Mouse (Mus musculus): ENCODE results near the gene Rhd.

Gene Rhd

DNA sequence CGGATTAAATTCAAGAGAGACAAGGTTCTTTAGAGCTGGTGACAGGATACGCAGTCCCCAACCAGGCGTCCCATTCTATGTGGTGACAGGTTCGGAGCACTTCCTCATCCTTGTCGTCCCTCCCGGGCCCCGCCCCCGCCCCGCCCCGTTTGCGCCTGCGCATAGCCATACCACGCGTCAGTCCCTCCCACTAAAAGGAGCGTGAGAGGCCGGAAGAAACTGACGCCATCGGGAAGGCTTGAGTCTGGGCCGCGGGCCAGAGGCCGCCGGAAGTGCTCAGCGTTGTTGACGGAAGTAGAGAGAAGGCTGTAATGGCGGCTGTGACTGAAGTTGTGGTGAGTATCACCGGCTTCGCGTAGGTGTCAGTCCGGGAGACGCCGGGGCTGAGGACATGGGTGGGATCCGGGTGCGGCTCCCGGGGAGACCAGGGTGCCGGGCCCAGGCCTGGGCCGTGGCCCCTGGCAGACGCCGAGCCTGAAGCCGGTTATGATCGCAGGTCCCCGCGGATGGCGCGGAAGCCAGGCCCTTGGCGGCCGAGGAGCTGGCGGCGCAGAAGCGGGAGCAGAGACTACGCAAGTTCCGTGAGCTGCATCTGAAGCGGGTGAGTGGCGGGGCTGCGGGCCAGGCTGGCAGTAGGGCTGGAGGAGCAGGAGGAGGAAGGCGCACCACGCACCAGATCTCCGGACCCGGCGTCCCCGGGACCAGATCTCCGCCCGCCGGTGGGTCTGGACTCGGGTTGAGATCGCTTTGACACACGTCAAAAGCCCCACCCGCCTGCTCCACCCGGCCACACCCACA is 66.5 kb downstream of the Rhd start, which contains the start of gene Syf2:
Syf2 (plus strand) TSS at position 215 of the 798 bp plus-strand sequence.
- in situ Hi-C loops (cut with MboI, MseI) = no loop called here

DNA sequence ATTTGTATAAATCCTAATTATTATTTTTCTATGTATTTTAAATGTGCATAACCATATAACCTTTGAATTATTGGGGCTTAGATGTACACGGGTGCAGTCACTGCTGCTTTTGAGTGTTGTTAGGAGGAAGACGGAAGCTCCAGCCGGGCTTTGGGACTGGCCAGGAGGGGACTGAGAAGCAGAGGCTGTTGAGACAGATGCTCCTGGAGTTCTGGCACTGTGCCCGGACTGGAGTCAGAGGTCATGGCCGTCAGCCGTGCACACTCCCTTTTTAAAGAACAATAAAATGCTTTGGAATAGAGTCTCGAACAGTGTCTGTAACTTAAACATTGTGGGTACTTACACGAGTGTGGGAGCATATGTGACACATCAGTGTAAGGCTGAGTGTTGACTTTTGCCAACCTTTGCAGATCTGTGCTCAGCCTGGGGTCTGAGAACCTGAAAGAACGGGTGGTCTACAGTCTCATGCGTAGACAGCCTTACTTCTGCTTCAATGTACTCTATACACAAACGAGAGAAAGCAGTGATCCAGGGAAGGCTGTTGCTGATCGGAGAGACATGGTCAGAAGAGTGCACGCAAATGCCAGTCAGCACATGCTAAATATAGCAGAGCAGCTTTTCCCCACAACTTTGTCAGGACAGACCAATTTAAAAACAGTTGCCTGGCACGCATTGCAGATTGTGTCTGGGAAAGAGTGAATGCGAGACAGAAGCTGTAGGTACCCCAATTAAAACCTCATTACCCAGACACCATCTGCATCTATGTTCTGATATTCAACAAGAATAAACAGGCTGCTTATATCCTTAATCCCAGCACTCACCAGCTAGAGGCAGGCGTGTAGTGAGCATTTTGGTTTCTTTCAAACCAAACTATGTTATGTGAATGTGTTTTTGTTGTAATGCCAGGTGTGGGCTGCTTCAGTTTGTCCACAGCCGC is 73.2 kb downstream of the Rhd start:
- in situ Hi-C loops (cut with MboI, MseI) = loop anchor here (5.0 kb wide), 1 partner anchor 270 kb away; no protein-coding TSS in a partner anchor

DNA sequence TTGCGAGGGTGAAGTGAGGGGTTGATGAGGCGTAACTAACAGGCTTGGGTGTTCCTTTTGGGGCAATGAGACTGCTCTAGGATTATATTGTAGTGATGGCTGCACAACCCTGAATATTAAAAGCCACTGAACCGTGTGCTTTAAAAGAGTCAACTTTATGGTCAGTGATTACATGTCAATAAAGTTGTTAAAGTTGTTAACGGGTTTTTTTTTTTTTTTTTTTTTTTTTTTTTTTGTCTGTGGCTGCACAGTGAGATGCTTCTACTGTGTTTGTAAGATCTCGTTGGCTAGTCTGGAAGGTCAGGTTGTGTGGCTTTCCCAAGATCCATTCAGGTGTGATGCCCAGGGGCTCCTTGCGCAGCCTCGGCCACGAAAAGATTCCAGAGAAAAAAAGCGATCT is 75.6 kb downstream of the Rhd start:
- in situ Hi-C loops (cut with MboI, MseI) = loop anchor here (5.0 to 10.0 kb wide), 2 partner anchors 267 to 365 kb away; no protein-coding TSS in a partner anchor

- in situ Hi-C loops (cut with MboI, MseI) = loop anchor here (10.0 kb wide), 1 partner anchor 361 kb away; no protein-coding TSS in a partner anchor
Measured at GRCm38 (mm10) chr4:134943758-134944538, 79.6 kb downstream of the Rhd start.

Data from regulatory T cell (primary cell).